Mouse (Mus musculus) hematopoietic stem cell, adult 5-6 weeks (primary cell): ENCODE data around the gene Gamt. TPM values are rescaled to one million over a fixed set of nuclear protein-coding genes. Genes with fewer than 3 reads are reported as not detected.
A peak's percentile ranks its signal among the peaks of the same experiment; 100 is the strongest.

Experiments used
- ATAC-seq, 2 experiments: fragments of 125-278 bp in 1 of 2; replicated peaks in 1 of 2; 2 replicates each; pipeline ENCODE4 v1.8.0; 2016 to 2017; ENCODE audit warnings: inconsistent platforms in 2 of 2, mild to moderate bottlenecking in 2 of 2, moderate number of reproducible peaks in 2 of 2, low read depth in 1 of 2, moderate TSS enrichment in 1 of 2; ENCODE audit not compliant: low FRiP score in 2 of 2, poor library complexity in 2 of 2, severe bottlenecking in 2 of 2, insufficient read depth in 1 of 2, low TSS enrichment in 1 of 2
- total RNA-seq: library from RNA; stranded (forward); fragments of 172-1452, 232-1000 nt; gene quantifications from 2 replicates; pipeline ENCODE4 v1.2.3, GENCODE M21; 2017

The Gamt gene
- total RNA-seq, 1 experiment from 2014 or later: 1.8 TPM

- ATAC-seq: peak; percentile 55 to 57
Measured at GRCm38 (mm10) chr10:80264341-80265148, 3.7 kb upstream of the Gamt start.

- ATAC-seq: no peak
Measured at GRCm38 (mm10) chr10:80262776-80263365, 2.1 kb upstream of the Gamt start.

- ATAC-seq: no peak
Measured at GRCm38 (mm10) chr10:80262169-80262568, 1.4 kb upstream of the Gamt start.

- ATAC-seq: peak; percentile 73 to 79
Measured at GRCm38 (mm10) chr10:80261585-80261968, 765 bp upstream of the Gamt start.

GRCm38 (mm10) chr10:80259861-80260641, 761 bp downstream of the Gamt start:
- ATAC-seq: no peak

- ATAC-seq: no peak
Measured at GRCm38 (mm10) chr10:80259463-80259805, 1.4 kb downstream of the Gamt start.

- ATAC-seq: no peak
Measured at GRCm38 (mm10) chr10:80258752-80259462, 1.9 kb downstream of the Gamt start.

GRCm38 (mm10) chr10:80257936-80258335, 2.9 kb downstream of the Gamt start:
- ATAC-seq: no peak

GRCm38 (mm10) chr10:80255881-80256535, 4.8 kb downstream of the Gamt start:
- no peak for ATAC-seq

- no peak for ATAC-seq
Measured at GRCm38 (mm10) chr10:80254331-80255297, 6.2 kb downstream of the Gamt start.

GRCm38 (mm10) chr10:80253551-80253950, 7.3 kb downstream of the Gamt start:
- ATAC-seq: no peak

- no peak for ATAC-seq
Measured at GRCm38 (mm10) chr10:80252493-80253274, 8.1 kb downstream of the Gamt start.

GRCm38 (mm10) chr10:80252011-80252410, 8.8 kb downstream of the Gamt start:
- ATAC-seq: no peak

GRCm38 (mm10) chr10:80250573-80250972, 10.2 kb downstream of the Gamt start:
- no peak for ATAC-seq

GRCm38 (mm10) chr10:80250059-80250458, 10.8 kb downstream of the Gamt start:
- no peak for ATAC-seq
